Mouse (Mus musculus) left cerebral cortex, postnatal 25 days (tissue): ENCODE results near the gene Eml3. TPM values are rescaled to one million over a fixed set of nuclear protein-coding genes. Genes with fewer than 3 reads are reported as not detected.
"Not testable (repeated sequence)": the region's sequence is repeated elsewhere in the genome, so short reads cannot be mapped to it uniquely, and the experiment has no call there.

ENCODE experiments used
- DNase-seq, 2 experiments: peaks; one replicate each; pipeline ENCODE4 v3.0.0; 2022; ENCODE audit warnings: low spot score in 2 of 2, mixed read lengths in 1 of 2
- intact Hi-C: fragments of 180-260 bp; cut with DNase I; formaldehyde crosslinking; loops from one replicate; pipeline ENCODE4 v1.15.1; 2025
- total RNA-seq, 2 experiments: library from RNA; stranded (reverse); gene quantifications; 2 replicates each; pipeline ENCODE4 v1.2.3; 2021

The Eml3 gene
- 1 to 10 TPM; 8.2 to 8.4 TPM for total RNA-seq

DNA sequence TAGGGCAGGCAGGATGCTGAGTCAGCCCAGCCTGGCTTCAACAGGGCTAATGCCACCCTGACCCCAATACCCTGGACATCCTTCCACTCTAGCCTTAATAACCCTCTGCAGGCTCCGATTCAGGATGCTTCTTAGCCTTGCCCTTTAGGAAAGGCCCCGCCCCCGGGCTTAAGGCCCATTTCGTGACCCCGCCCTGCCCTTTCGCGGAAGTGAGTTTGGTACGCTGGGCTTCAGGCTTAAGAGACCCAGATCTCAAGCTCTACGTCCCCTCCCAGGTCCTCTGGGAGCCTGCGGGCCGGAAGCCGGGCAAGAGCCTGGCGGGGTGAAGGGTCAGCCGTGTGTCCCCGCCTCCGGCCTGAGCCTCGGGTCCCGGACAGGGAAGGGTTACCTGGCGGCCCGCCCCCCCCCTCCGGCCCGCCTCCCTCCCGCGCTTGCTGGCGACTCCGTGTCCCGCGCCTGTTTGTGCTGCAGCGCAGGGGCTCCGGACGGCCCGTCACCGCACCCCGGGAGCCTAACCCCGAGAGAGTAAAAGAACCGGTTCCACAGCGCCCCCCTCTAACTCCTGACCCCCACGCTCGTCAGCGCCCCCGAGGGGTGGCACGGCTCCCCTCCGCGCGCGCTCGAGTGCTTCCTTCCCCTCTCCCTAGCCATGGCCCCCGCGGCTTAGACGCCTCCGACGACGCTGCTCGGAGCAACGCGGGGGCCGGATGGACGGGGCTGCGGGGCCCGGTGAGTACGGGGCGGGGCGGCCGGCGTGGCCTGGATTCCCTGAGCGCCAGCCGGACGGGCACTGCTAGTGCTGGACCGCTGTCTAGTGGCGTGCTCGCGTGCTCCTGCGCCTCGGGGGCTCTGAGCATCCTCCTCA lies at the start of gene Eml3, which contains the start of gene Rom1:
Gene Eml3 (plus strand): TSS at position 329 of the 865 bp plus-strand sequence.
Gene Rom1 (minus strand): TSS at position 133 of the 865 bp plus-strand sequence.
- intact Hi-C loops = no loop called here
- DNase-seq = peak; percentile 49 to 60

- DNase-seq = peak; percentile 89 to 93
- intact Hi-C loops = no loop called here
These were observed 48.9 kb upstream of the Eml3 start, which contains the start of gene Uqcc3 for GRCm38 (mm10) chr19:8880311-8881033. Gene Uqcc3 (minus strand): TSS chr19:8880923.

DNA sequence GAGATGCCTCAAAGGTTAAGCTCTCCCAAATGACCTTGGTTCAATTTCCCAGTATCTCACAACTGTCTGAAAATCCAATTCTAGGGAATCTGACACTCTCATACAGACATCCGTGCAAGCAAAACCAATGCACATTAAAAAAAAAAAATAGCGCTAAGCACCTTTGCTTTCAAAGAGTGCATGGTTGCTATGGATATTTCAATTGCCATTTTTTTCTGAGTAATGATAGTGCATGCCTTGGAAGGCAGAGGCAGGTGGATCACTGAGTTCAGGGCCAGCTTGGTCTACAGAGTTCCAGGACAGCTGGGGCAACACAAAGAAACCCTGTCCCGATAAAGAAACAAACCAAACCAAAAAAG lies 48.3 kb upstream of the Eml3 start:
- intact Hi-C loops = no loop called here
- DNase-seq = no peak

- intact Hi-C loops = no loop called here
- DNase-seq = no peak
These were observed 45.7 kb upstream of the Eml3 start, which contains the start of the genes Lbhd1 and Gm49403 for GRCm38 (mm10) chr19:8883616-8884015. Gene Lbhd1 (plus strand): TSS chr19:8883732. Gene Gm49403 (plus strand): TSS chr19:8883930.

GRCm38 (mm10) chr19:8886916-8887584 lies 42.3 kb upstream of the Eml3 start:
- no peak for DNase-seq
- intact Hi-C loops = loop anchor here (5.0 kb wide), 1 partner anchor 45 kb away; no protein-coding TSS in a partner anchor

DNA sequence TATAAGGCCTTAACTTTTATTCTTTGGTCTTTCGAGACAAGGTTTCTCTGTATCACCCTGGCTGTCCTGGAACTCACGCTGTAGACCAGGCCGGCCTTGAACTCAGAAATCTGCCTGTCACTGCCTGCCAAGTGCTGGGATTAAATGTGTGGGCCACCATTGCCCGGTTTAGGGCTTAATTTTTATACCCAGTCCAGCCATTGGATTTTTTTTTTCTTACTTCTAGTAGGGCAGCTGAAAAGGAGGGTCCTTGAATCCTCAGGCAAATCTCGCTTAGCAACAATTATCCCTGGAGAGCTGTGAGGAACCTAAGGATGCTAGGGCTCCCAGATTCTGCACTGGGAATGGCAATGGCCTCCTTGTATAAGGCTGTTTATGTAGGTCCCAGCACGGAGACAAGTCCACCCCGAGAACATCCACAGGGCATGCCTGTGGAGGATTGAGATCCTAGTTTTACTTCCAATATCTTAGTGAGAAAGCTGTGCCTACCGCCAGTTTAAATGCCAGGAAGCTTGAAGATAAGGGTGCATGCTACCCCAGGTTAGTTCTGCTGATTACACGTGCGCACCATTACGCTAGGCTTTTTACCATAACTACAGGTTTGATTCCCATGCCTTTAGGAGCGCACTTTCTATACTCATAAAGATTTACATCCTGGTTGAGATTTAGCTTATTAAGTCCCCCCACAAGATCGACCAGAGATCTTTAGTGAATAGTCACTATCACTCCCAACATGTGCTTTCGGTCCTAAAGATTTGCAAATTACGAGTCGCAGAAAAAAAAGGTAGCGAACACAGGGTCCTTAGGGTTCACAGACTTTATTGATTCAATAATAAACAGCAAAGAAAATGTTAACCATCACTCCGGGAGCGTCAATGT lies 41.5 kb upstream of the Eml3 start:
- intact Hi-C loops = loop anchor here (5.0 kb wide), 1 partner anchor 46 kb away; no protein-coding TSS in a partner anchor
- no peak for DNase-seq

GRCm38 (mm10) chr19:8888511-8889385 lies 40.6 kb upstream of the Eml3 start, which contains the start of the genes 1810009A15Rik and Gm49416:
Gene 1810009A15Rik (plus strand): TSS chr19:8888853.
Gene Gm49416 (plus strand): TSS chr19:8888926.
- DNase-seq = peak; percentile 93 to 97
- intact Hi-C loops = loop anchor here (5.0 kb wide), 1 partner anchor 46 kb away; no protein-coding TSS in a partner anchor

DNA sequence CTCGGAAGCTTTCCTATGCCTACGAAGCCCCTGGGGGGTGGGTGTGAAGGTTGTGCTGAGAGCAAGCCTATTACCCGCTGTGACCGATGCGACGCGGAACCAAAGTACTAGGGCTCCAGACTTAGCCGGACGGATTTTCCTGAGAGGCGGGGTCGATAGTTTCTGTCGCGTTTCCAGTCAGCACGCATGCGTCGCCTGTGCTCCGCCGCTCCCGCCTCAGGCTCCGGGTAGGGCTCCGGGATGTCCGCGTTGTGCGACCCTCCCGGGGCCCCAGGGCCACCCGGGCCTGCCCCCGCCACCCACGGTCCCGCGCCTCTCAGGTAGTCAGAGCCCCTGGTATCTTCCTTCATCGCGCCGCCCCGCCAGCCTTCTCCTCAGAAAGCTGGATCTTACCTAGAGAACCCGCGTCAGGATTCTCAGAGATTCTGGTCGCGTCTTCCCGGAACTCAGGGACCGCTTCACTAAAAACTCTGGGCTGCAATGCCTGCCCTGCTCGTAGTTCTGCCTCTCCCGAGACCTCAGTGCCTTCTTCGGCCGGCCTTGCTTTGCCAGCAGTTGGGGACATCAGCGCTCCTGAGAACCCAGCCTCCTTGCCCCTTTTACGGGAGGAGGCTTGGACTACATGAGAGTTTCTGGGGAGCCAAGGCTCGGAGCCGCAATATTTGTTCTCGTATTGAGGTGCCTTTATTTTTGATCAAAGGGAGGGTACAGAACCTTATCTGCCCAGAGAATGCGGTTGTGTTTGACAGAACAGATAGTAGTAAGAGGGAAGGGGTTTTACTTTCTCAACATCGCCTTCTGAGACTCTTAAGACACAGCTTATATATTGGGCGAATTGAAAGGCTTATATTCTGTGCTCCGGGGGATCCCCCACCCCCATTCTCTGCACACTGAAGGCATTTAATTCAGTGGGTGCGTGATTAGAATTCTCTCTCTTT lies 36.3 kb upstream of the Eml3 start, which contains the start of gene Ints5:
Gene Ints5 (plus strand): TSS at position 177 of the 938 bp plus-strand sequence.
- peak; percentile 84 to 89 for DNase-seq
- intact Hi-C loops = no loop called here

DNA sequence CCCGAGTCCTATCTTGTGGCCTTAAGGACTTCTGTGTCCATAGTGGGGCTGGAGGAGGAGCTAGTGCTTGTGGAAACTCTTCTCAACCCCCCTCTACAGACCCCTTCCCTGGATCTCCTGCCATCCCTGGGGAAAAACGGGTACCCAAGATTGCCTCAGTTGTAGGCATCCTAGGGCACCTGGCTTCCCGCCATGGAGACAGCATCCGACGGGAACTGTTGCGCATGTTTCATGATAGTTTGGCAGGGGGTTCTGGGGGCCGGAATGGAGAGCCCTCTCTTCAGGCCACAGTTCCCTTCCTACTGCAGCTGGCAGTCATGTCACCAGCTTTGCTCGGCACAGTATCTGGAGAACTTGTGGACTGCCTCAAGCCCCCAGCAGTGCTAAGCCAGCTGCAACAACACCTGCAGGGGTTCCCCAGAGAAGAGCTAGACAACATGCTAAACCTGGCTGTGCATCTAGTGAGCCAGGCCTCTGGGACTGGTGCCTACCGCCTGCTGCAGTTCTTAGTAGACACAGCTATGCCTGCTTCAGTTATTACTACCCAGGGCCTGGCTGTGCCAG lies 33.9 kb upstream of the Eml3 start:
- no peak for DNase-seq

DNA sequence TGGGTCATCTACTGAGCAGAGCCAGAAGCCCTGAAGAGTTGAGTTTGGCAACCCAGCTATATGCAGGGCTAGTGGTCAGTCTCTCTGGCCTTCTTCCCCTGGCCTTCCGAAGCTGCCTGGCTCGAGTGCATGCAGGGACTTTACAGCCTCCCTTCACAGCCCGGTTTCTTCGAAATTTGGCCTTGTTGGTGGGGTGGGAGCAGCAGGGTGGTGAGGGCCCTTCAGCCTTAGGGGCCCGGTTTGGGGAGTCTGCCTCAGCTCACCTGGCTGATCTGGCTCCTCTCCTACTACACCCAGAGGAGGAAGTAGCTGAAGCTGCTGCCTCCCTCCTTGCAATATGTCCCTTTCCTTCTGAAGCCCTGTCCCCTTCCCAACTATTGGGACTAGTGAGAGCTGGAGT lies 33.1 kb upstream of the Eml3 start:
- DNase-seq = not testable (repeated sequence)
- intact Hi-C loops = loop anchor here (5.0 kb wide), 1 partner anchor 56 kb away; the partner anchor contains the start of gene Tut1

More for the DNA sequence above, 33.9 kb upstream of the Eml3 start:
- intact Hi-C loops = loop anchor here (5.0 kb wide), 1 partner anchor 57 kb away; the partner anchor contains the start of gene Tut1

- peak; percentile 30 to 33 for DNase-seq
- intact Hi-C loops = loop anchor here (5.0 kb wide), 1 partner anchor 55 kb away; the partner anchor contains the start of gene Tut1
These were observed 32.0 kb upstream of the Eml3 start for GRCm38 (mm10) chr19:8897211-8897864.

- peak; percentile 97 to 98 for DNase-seq
These were observed 31.4 kb upstream of the Eml3 start, which contains the start of gene Ganab for GRCm38 (mm10) chr19:8897865-8898495. Gene Ganab (plus strand): TSS chr19:8898071.

GRCm38 (mm10) chr19:8898576-8898975 lies 30.8 kb upstream of the Eml3 start:
- intact Hi-C loops = loop anchor here (2.0 to 5.0 kb wide), 2 partner anchors 14 to 54 kb away; partner anchors contain the start of gene Tut1

More at GRCm38 (mm10) chr19:8897865-8898495, 31.4 kb upstream of the Eml3 start, which contains the start of gene Ganab:
- intact Hi-C loops = loop anchor here (2.0 to 5.0 kb wide), 2 partner anchors 15 to 54 kb away; partner anchors contain the start of gene Tut1

GRCm38 (mm10) chr19:8899079-8899478 lies 30.3 kb upstream of the Eml3 start:
- intact Hi-C loops = loop anchor here (2.0 to 5.0 kb wide), 2 partner anchors 14 to 53 kb away; partner anchors contain the start of gene Tut1
- no peak for DNase-seq

More at GRCm38 (mm10) chr19:8898576-8898975, 30.8 kb upstream of the Eml3 start:
- peak in 1 of 2 experiments; percentile 5 for DNase-seq
